Mouse (Mus musculus): ENCODE results near the gene Apopt1. TPM values are rescaled to one million over a fixed set of nuclear protein-coding genes. Genes with fewer than 3 reads are reported as not detected.
"Not testable (repeated sequence)": the region's sequence is repeated elsewhere in the genome, so short reads cannot be mapped to it uniquely, and the experiment has no call there.

Apopt1 gene
- polyA plus RNA-seq, 1 experiment from 2014 or later, result 50.8 TPM

DNA sequence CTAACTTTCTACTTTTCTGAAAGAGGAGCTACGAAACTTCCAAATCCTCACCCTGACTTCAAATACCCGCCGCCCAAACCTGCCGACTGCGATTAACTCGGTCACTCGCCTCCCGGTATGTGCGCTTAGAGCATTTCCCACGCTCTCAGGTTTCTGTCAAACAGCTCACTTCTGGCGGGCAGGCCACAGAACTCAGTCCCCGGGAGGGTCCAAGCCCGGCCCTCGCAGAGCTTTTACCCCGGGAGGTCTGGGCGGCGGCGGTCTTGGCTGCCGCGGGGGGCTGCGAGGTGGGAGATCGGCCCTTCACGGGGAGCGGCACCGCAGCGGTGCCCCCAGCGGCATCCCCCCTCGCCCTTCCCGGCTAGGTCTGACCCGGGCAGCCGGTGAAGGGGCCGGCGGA lies 585 bp upstream of the Apopt1 start:
- WGBS, result 1% methylated on average over 32 of the region's 33 CpGs
- peak overlapping the region; percentile 87 for H3K4me2 ChIP-seq (ENCODE audit: low read length)
- H3K36me3 ChIP-seq (ENCODE audit: control insufficient read depth, insufficient read depth, low read length), result peaks cover 38% of the 10 kb centered on the region
- H3K9me3 ChIP-seq (replicated peaks; ENCODE audit: control insufficient read depth, low read length), result no peaks in the 10 kb centered on the region
- no peaks in the 10 kb centered on the region for H3K27me3 ChIP-seq (replicated peaks; ENCODE audit: control insufficient read depth, insufficient read depth, low read length)
- peak overlapping the region; percentile 91 for H3K9ac ChIP-seq (ENCODE audit: low read length)
- peak; percentile 41 for ATAC-seq
- H3K4me1 ChIP-seq (ENCODE audit: control insufficient read depth, insufficient read depth, low read length), result peaks cover 12% of the 10 kb centered on the region
- H3K27ac ChIP-seq (ENCODE audit: low read depth, low read length), result peak overlapping the region; percentile 85; the same call in 1 of the 2 replicates
- peak overlapping the region; percentile 97 for H3K4me3 ChIP-seq (ENCODE audit: low read depth, low read length)
- no peak for DNase-seq (ENCODE audit: low spot score)

- 75% methylated on average over 6 of the region's 6 CpGs for WGBS
- not testable (repeated sequence) for H3K27me3 ChIP-seq (replicated peaks; ENCODE audit: control insufficient read depth, insufficient read depth, low read length)
Observed at GRCm38 (mm10) chr12:111713880-111714279, 819 bp downstream of the Apopt1 start.

DNA sequence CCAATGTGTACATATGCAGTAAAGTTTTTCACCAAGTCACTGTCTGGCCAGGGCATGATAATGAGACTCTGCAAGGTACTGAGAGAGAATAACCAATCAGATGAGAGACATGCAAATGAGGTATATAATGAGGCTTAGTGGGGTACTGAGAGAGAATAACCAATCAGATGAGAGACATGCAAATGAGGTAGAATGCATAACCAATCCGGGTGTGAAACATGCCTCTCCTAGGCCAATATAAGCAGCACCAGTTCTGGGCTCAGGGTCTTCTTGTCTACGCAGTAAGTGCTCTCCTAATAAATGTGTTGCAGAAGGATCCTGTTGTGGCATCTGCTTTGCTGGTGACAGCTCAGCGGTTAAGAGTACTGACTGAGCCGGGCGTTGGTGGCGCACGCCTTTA lies 3.4 kb downstream of the Apopt1 start:
- H3K9ac ChIP-seq (ENCODE audit: low read length), result no peak overlapping the region
- DNase-seq (ENCODE audit: low spot score), result no peak
- 0 out of 2 replicates have a peak, but pooled peaks cover 3% of the 10 kb centered on the region for H3K36me3 ChIP-seq (ENCODE audit: control insufficient read depth, insufficient read depth, low read length)
- H3K4me1 ChIP-seq (ENCODE audit: control insufficient read depth, insufficient read depth, low read length), result peaks cover 12% of the 10 kb centered on the region
- H3K27me3 ChIP-seq (replicated peaks; ENCODE audit: control insufficient read depth, insufficient read depth, low read length), result no peaks in the 10 kb centered on the region
- no peak overlapping the region for H3K4me2 ChIP-seq (ENCODE audit: low read length)
- WGBS, result 96% methylated on average over 7 of the region's 7 CpGs
- ATAC-seq, result no peak
- no peaks in the 10 kb centered on the region for H3K9me3 ChIP-seq (replicated peaks; ENCODE audit: control insufficient read depth, low read length)
- H3K27ac ChIP-seq (ENCODE audit: low read depth, low read length), result no peak overlapping the region
- no peak overlapping the region for H3K4me3 ChIP-seq (ENCODE audit: low read depth, low read length)

More at GRCm38 (mm10) chr12:111713880-111714279, 819 bp downstream of the Apopt1 start:
- H3K4me2 ChIP-seq (ENCODE audit: low read length), result peak overlapping the region; percentile 87
- H3K9ac ChIP-seq (ENCODE audit: low read length), result peak overlapping the region; percentile 91; the same call in 1 of the 2 replicates
- peaks cover 12% of the 10 kb centered on the region for H3K4me1 ChIP-seq (ENCODE audit: control insufficient read depth, insufficient read depth, low read length)
- H3K9me3 ChIP-seq (replicated peaks; ENCODE audit: control insufficient read depth, low read length); ATAC-seq; H3K27ac ChIP-seq (ENCODE audit: low read depth, low read length); DNase-seq (ENCODE audit: low spot score): not testable (repeated sequence)
- peak overlapping the region; percentile 97 for H3K4me3 ChIP-seq (ENCODE audit: low read depth, low read length)
- peaks cover 27% of the 10 kb centered on the region for H3K36me3 ChIP-seq (ENCODE audit: control insufficient read depth, insufficient read depth, low read length)

- no peak for DNase-seq (ENCODE audit: low spot score)
- Histone ChIP-seq H3K4me3 (ENCODE audit: low read depth, low read length) (no peak overlapping the region), H3K4me2 (ENCODE audit: low read length) (no peak overlapping the region), H3K36me3 (ENCODE audit: control insufficient read depth, insufficient read depth, low read length) (0 out of 2 replicates have a peak, but pooled peaks cover 3% of the 10 kb centered on the region), H3K27me3 (replicated peaks; ENCODE audit: control insufficient read depth, insufficient read depth, low read length) (no peaks in the 10 kb centered on the region), H3K27ac (ENCODE audit: low read depth, low read length) (peak overlapping the region; percentile 71), H3K4me1 (ENCODE audit: control insufficient read depth, insufficient read depth, low read length) (peaks cover 4% of the 10 kb centered on the region), H3K9ac (ENCODE audit: low read length) (peak overlapping the region; percentile 40), H3K9me3 (replicated peaks; ENCODE audit: control insufficient read depth, low read length) (no peaks in the 10 kb centered on the region)
- WGBS, result 24% methylated on average over 8 of the region's 8 CpGs
- ATAC-seq, result no peak
Observed at GRCm38 (mm10) chr12:111718656-111719055, 5.6 kb downstream of the Apopt1 start.

- H3K4me2 ChIP-seq (ENCODE audit: low read length), result no peak overlapping the region
- H3K27ac ChIP-seq (ENCODE audit: low read depth, low read length), result no peak overlapping the region
- H3K9ac ChIP-seq (ENCODE audit: low read length), result no peak overlapping the region
- WGBS, result 85% methylated on average over 4 of the region's 4 CpGs
- H3K27me3 ChIP-seq (replicated peaks; ENCODE audit: control insufficient read depth, insufficient read depth, low read length), result no peaks in the 10 kb centered on the region
- ATAC-seq (no peak), DNase-seq (ENCODE audit: low spot score) (no peak)
- H3K36me3 ChIP-seq (ENCODE audit: control insufficient read depth, insufficient read depth, low read length), result peaks cover 15% of the 10 kb centered on the region; the same call in 1 of the 2 replicates
- H3K4me1 ChIP-seq (ENCODE audit: control insufficient read depth, insufficient read depth, low read length), result no peaks in the 10 kb centered on the region
- no peak overlapping the region for H3K4me3 ChIP-seq (ENCODE audit: low read depth, low read length)
- no peaks in the 10 kb centered on the region for H3K9me3 ChIP-seq (replicated peaks; ENCODE audit: control insufficient read depth, low read length)
Observed at GRCm38 (mm10) chr12:111720222-111720621, 7.2 kb downstream of the Apopt1 start.

DNA sequence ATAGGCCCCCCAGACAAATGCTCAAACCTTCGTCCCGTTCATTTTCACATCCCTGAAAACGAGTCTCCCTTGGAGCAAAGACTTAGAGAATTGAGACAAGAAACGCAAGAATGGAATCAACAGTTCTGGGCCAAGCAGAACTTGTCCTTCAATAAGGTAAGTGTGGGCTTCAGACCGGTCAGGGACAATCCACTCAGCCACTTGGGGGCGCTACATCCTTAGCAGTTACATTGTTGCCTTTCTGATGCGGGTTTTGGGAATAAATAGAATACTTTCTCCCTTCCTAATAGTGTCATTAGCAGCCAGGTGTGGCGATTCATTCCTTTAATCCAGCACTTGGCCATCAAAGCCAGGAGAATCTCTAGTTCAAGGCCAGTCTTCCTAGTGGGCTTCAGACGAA lies 9.6 kb downstream of the Apopt1 start:
- no peak overlapping the region for H3K4me2 ChIP-seq (ENCODE audit: low read length)
- H3K36me3 ChIP-seq (ENCODE audit: control insufficient read depth, insufficient read depth, low read length), result peaks cover 22% of the 10 kb centered on the region; the same call in 1 of the 2 replicates
- no peaks in the 10 kb centered on the region for H3K27me3 ChIP-seq (replicated peaks; ENCODE audit: control insufficient read depth, insufficient read depth, low read length)
- H3K9ac ChIP-seq (ENCODE audit: low read length), result no peak overlapping the region
- ATAC-seq (no peak), DNase-seq (ENCODE audit: low spot score) (no peak)
- H3K9me3 ChIP-seq (replicated peaks; ENCODE audit: control insufficient read depth, low read length), result no peaks in the 10 kb centered on the region
- no peak overlapping the region for H3K27ac ChIP-seq (ENCODE audit: low read depth, low read length)
- no peak overlapping the region for H3K4me3 ChIP-seq (ENCODE audit: low read depth, low read length)
- no peaks in the 10 kb centered on the region for H3K4me1 ChIP-seq (ENCODE audit: control insufficient read depth, insufficient read depth, low read length)
- 73% methylated on average over 9 of the region's 9 CpGs for WGBS

GRCm38 (mm10) chr12:111724638-111725337 lies 11.7 kb downstream of the Apopt1 start:
- Histone ChIP-seq H3K4me3 (ENCODE audit: low read depth, low read length) (no peak overlapping the region), H3K4me2 (ENCODE audit: low read length) (no peak overlapping the region), H3K27me3 (replicated peaks; ENCODE audit: control insufficient read depth, insufficient read depth, low read length) (no peaks in the 10 kb centered on the region), H3K36me3 (ENCODE audit: control insufficient read depth, insufficient read depth, low read length) (peaks cover 26% of the 10 kb centered on the region; the same call in 1 of the 2 replicates), H3K4me1 (ENCODE audit: control insufficient read depth, insufficient read depth, low read length) (no peaks in the 10 kb centered on the region), H3K9ac (ENCODE audit: low read length) (no peak overlapping the region), H3K27ac (ENCODE audit: low read depth, low read length) (no peak overlapping the region), H3K9me3 (replicated peaks; ENCODE audit: control insufficient read depth, low read length) (no peaks in the 10 kb centered on the region)
- 37% methylated on average over 6 of the region's 6 CpGs for WGBS
- ATAC-seq (no peak), DNase-seq (ENCODE audit: low spot score) (no peak)

DNA sequence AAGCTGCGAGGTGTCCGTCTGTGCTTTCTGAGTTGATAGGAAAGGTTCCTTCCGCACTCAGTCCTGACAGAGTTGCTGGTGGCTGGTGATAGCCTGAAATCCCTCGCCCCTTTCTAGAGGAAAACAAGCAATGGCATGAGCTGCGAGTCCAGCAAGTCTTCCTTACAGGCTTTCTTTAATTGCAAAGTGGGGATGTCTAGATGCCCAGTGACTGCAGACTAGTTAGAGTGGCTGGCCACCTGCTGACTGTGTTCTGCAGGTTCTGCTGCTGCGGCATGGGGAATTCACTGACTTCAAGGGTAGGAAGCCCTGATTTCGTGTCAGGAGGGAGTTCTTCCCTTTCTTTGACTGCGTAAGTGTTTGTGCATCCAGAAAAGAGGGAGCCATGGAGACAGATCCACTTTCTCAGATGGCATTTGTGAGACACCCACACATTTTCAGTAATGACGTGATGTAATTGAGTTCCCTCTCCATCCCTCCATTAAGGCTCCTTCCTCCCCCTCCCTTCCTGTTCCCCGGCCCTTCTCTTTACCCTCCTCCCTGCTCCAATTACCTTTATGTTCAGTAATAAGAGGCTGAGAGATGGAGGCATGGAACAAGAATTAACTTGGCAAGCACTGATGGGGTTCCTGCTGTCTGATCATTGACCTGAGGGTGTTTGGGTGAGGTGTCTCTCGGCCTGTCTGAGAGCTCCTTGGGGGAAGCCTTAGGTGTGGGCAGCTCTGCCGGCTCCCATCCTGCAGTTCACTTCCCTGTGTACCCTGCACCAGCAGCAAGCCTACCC lies 12.5 kb downstream of the Apopt1 start:
- Histone ChIP-seq H3K27ac (ENCODE audit: low read depth, low read length) (peak overlapping the region; percentile 49; the same call in 1 of the 2 replicates), H3K4me3 (ENCODE audit: low read depth, low read length) (no peak overlapping the region), H3K4me2 (ENCODE audit: low read length) (no peak overlapping the region), H3K9me3 (replicated peaks; ENCODE audit: control insufficient read depth, low read length) (no peaks in the 10 kb centered on the region), H3K27me3 (replicated peaks; ENCODE audit: control insufficient read depth, insufficient read depth, low read length) (no peaks in the 10 kb centered on the region), H3K9ac (ENCODE audit: low read length) (no peak overlapping the region), H3K4me1 (ENCODE audit: control insufficient read depth, insufficient read depth, low read length) (no peaks in the 10 kb centered on the region), H3K36me3 (ENCODE audit: control insufficient read depth, insufficient read depth, low read length) (peaks cover 26% of the 10 kb centered on the region; the same call in 1 of the 2 replicates)
- no peak for ATAC-seq
- DNase-seq (ENCODE audit: low spot score), result no peak
- WGBS, result 64% methylated on average over 12 of the region's 12 CpGs

DNA sequence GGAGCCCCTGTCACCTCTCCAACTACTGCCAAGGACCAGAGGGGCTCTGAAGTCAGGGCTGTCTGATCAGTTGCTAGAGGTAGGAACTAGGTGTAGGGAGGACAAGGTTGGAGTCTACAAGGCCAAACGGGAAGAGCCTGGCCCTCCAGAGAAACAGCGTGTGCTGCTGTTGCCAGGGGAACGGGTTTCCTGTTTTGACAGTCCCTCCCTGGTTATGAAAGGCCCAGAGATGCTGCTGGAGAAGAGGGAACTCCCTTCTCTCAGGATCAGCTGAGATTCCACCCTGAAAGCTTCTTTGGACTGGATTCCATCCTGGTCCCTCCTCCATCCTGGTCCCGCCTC lies 13.0 kb downstream of the Apopt1 start:
- H3K36me3 ChIP-seq (ENCODE audit: control insufficient read depth, insufficient read depth, low read length), result peaks cover 26% of the 10 kb centered on the region; the same call in 1 of the 2 replicates
- DNase-seq (ENCODE audit: low spot score), result no peak
- WGBS, result 68% methylated on average over 4 of the region's 4 CpGs
- H3K4me1 ChIP-seq (ENCODE audit: control insufficient read depth, insufficient read depth, low read length), result no peaks in the 10 kb centered on the region
- H3K27me3 ChIP-seq (replicated peaks; ENCODE audit: control insufficient read depth, insufficient read depth, low read length), result no peaks in the 10 kb centered on the region
- H3K27ac ChIP-seq (ENCODE audit: low read depth, low read length), result peak overlapping the region; percentile 49; the same call in 1 of the 2 replicates
- ATAC-seq, result no peak
- H3K9ac ChIP-seq (ENCODE audit: low read length), result no peak overlapping the region
- H3K9me3 ChIP-seq (replicated peaks; ENCODE audit: control insufficient read depth, low read length), result no peaks in the 10 kb centered on the region
- no peak overlapping the region for H3K4me2 ChIP-seq (ENCODE audit: low read length)
- no peak overlapping the region for H3K4me3 ChIP-seq (ENCODE audit: low read depth, low read length)

Data from forebrain, embryonic 14.5 days (tissue).